8 mouse cellular contexts compared by ENCODE assay signal in genomic region chr2:102091516-102092350, GRCm38 (mm10).
DNase-seq lines count a peak whose midpoint lies in the region; ATAC-seq lines count a peak whose summit lies in the region.

No protein-coding gene starts in this region.

- intact Hi-C loops in left cerebral cortex, postnatal 36 days (cut with DNase I): loop anchor here (2.0 to 5.0 kb wide), 3 partner anchors 96 to 359 kb away; partner anchors contain the start of gene Ldlrad3

- H3K4me1 ChIP-seq in kidney, embryonic 15.5 days: no peaks in the 10 kb centered on the region
- H3K4me1 ChIP-seq in intestine, embryonic 15.5 days (replicated peaks): peaks cover 7% of the 10 kb centered on the region; the same call in 1 of the 2 replicates
- H3K4me1 ChIP-seq in midbrain, embryonic 13.5 days (replicated peaks): peaks cover 41% of the 10 kb centered on the region

- WGBS in kidney, embryonic 15.5 days: 71% methylated on average over 8 of the region's 8 CpGs
- 34% methylated on average over 8 of the region's 8 CpGs for WGBS in intestine, embryonic 15.5 days
- WGBS in midbrain, embryonic 13.5 days: 40% methylated on average over 8 of the region's 8 CpGs

- H3K4me3 ChIP-seq in kidney, embryonic 15.5 days (replicated peaks): no peak overlapping the region
- H3K4me3 ChIP-seq in intestine, embryonic 15.5 days (replicated peaks): no peak overlapping the region
- H3K4me3 ChIP-seq in midbrain, embryonic 13.5 days (replicated peaks): no peak overlapping the region

- no peaks in the 10 kb centered on the region for H3K27me3 ChIP-seq in kidney, embryonic 15.5 days
- H3K27me3 ChIP-seq in intestine, embryonic 15.5 days (replicated peaks): no peaks in the 10 kb centered on the region
- no peaks in the 10 kb centered on the region for H3K27me3 ChIP-seq in midbrain, embryonic 13.5 days

- DNase-seq in kidney, adult 11 months: peak; percentile 28
- DNase-seq in cerebellum, adult 9-10 months: peak; percentile 91
- DNase-seq in frontal cortex, postnatal 10 days (ENCODE audit: low spot score in 2 of 2): peak; percentile 46 to 69
- peak; percentile 73 to 78 for DNase-seq in left cerebral cortex, postnatal 36 days (ENCODE audit: low spot score in 2 of 2)
- DNase-seq in spleen, postnatal 36 days (ENCODE audit: low spot score in 2 of 2): peak; percentile 45 to 51

- H3K27ac ChIP-seq in kidney, embryonic 15.5 days: no peak overlapping the region
- H3K27ac ChIP-seq in intestine, embryonic 15.5 days: 0 out of 2 replicates have a peak overlapping the region, but pooled peaks have one; percentile 17
- peak overlapping the region; percentile 20 for H3K27ac ChIP-seq in midbrain, embryonic 13.5 days

- no peak overlapping the region for H3K9ac ChIP-seq in kidney, embryonic 15.5 days
- H3K9ac ChIP-seq in intestine, embryonic 15.5 days: no peak overlapping the region
- peak overlapping the region; percentile 33; the same call in 1 of the 2 replicates for H3K9ac ChIP-seq in midbrain, embryonic 13.5 days (replicated peaks)

- no peaks in the 10 kb centered on the region for H3K9me3 ChIP-seq in kidney, embryonic 15.5 days (replicated peaks)
- no peaks in the 10 kb centered on the region for H3K9me3 ChIP-seq in intestine, embryonic 15.5 days
- H3K9me3 ChIP-seq in midbrain, embryonic 13.5 days: no peaks in the 10 kb centered on the region

- H3K4me2 ChIP-seq in kidney, embryonic 15.5 days: no peak overlapping the region
- H3K4me2 ChIP-seq in intestine, embryonic 15.5 days (replicated peaks): no peak overlapping the region
- H3K4me2 ChIP-seq in midbrain, embryonic 13.5 days (replicated peaks): no peak overlapping the region

- no peak for ATAC-seq in kidney, embryonic 15.5 days (replicated peaks; ENCODE audit: low FRiP score)
- peak; percentile 89 for ATAC-seq in intestine, embryonic 15.5 days
- ATAC-seq in midbrain, embryonic 13.5 days: peak; percentile 89

- H3K36me3 ChIP-seq in kidney, embryonic 15.5 days: peaks cover 5% of the 10 kb centered on the region; the same call in 1 of the 2 replicates
- H3K36me3 ChIP-seq in intestine, embryonic 15.5 days: no peaks in the 10 kb centered on the region
- H3K36me3 ChIP-seq in midbrain, embryonic 13.5 days: peaks cover 8% of the 10 kb centered on the region; the same call in 1 of the 2 replicates

Comparison
In these comparisons a context has a peak if more than half of its experiments do, and no peak if none do; other contexts are left out.
1. DNase-seq: peak in every context shown above with its lines; median percentile 91 in cerebellum, adult 9-10 months; 76 in left cerebral cortex, postnatal 36 days; 58 in frontal cortex, postnatal 10 days; 48 in spleen, postnatal 36 days; 28 in kidney, adult 11 months.